Mouse (Mus musculus): Measurements from ENCODE around the gene Tjp2.
A peak's percentile ranks its signal among the peaks of the same experiment; 100 is the strongest.

Gene Tjp2

DNA sequence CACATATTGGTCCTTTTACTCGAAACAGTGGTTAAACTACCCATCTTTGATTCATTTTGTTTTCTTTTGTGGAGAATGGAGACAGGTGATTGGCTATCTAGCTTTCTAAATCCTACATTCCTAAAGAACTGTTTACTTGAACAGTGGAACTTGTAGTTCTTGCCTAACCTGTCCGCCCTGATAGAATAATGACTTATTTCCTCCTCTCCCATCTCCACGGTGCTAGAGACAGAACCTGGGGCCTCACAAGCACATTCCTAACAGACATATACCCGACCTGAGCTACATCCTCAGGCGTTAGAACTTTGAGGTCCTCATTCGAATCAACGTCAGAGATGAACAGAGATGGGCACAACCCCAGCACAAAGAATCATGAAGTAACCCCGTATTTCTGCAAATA, 44.4 kb downstream of the Tjp2 start:
- DNase-seq (ENCODE audit: extremely low spot score, low spot score) = no peak

DNA sequence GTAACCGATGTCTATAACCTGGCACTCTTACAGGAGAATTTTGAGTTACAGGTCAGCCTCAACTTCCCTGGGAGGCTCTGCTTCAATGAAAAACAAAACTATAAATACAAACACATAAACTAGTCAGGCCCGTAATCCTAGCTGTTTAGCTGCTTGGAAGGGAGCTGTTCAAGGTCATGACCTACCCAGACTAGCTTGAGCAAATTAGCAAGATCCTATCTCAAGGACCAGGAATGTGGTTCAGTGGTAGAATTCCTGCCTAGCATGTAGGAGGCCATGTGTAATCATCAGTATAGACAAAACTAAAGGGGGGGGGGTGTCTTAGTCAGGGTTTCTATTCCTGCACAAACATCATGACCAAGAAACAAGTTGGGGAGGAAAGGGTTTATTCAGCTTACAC, 46.7 kb downstream of the Tjp2 start:
- no peak for DNase-seq (ENCODE audit: extremely low spot score, low spot score)

DNA sequence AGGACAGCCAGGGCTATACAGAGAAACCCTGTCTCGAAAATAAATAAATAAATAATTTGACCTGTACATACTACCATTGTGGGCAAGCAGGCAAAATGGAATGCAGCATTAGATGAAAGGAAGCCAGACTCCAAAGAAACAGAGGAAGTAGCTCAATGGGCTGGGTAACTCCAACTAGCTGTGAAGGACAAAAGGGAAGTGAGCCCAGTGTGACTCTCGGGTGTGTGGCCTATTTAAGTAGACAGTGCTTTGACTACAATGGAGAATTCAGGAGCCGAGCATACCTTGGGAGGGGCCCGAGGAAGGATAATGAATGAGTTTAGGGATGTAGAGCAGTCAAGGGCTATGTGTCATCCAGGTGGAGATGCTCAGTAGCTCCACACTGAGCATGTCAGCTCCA, 48.1 kb downstream of the Tjp2 start:
- DNase-seq (ENCODE audit: extremely low spot score, low spot score) = no peak

DNA sequence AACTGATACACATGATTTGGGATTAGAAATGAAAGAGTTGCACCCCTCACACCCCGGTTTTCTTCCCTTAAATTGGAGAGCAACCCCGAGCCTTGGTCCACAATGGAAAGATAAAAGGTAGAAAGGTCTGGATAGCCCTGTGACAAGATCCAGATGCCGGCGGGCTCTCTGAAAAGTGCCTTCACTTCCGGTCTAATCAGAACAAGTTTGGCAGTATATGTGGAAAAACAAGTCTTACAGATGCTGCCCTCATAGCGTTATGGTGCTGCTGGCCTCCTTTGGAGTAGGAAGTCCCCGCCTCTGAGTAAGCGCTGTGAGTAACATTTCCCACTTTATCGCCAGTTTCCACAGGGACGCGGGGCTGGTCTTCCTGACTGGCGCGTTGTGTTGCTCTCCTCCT, 49.9 kb downstream of the Tjp2 start:
- peak; percentile 53 for DNase-seq (ENCODE audit: extremely low spot score, low spot score)

DNA sequence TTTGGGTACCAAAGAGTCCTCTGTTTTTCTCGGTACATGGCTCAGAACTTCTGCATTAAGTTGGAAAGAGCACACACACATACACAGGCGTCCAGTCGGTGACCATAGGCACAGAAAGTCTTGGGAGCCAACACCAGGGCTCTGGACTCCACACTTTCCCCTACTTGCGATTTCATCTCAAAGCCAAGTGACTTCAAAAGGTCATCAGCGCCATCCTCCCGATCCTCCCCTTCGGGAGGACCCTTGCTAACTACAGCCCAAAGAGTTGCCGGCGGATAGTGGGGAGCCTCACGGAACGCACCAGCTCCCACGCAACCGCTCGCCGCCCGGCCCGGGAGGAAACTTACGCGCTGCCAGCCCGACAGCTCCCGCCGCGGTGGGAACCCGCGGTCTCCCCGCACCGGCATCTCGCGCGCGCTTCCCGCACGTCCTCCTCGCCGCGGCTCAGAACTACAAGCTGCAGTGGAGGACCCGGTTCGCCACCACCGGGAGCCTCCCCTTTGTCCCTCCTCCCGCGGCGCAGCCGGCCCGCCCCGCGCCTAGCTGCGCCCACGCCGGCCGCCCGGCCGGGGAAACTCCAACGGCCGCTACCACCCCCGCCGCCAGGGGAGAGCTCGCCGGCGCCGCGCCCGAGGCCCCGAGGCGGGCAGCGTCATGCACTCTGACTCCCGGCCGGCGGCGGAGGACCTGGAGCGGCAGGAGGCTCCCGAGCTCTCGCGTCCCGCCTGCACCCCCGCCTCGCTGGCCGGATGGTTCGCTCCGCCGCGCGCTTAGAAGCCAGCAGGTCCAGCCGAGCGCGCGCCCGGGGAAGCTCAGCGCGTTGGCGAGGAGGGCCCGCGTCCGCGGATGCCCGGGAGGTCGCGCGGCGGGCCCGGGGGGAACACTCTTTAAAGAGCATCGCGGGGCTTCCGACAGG, 51.0 kb downstream of the Tjp2 start:
- DNase-seq (ENCODE audit: extremely low spot score, low spot score) = peak; percentile 93

GRCm38 (mm10) chr19:24173020-24173419, 51.8 kb downstream of the Tjp2 start:
- DNase-seq (ENCODE audit: extremely low spot score, low spot score) = peak; percentile 24

DNA sequence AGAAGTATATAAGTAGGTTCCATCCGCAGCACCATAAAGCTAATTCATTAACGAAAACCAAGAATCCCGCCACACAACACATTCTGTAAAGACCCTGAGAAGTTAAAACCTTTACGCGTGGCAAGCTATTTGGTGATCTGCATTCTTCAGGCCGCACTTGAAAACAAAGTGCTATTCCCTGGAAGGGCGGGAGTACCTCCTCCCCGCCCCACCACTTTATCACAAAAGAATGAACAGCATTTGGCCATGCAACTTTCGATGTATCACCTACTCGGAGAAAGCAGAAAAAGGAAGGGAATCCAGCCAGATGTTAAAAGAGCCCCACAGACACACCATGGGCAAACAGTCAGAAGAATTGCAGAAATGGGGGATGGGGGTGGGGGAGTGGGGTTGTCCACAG, 56.3 kb downstream of the Tjp2 start:
- DNase-seq (ENCODE audit: extremely low spot score, low spot score) = no peak

GRCm38 (mm10) chr19:24166516-24167091, 58.2 kb downstream of the Tjp2 start:
- DNase-seq (ENCODE audit: extremely low spot score, low spot score) = no peak

- peak; percentile 31 for DNase-seq (ENCODE audit: extremely low spot score, low spot score)
These were observed 60.9 kb downstream of the Tjp2 start for GRCm38 (mm10) chr19:24163974-24164373.

- DNase-seq (ENCODE audit: extremely low spot score, low spot score) = peak; percentile 46
These were observed 64.4 kb downstream of the Tjp2 start for GRCm38 (mm10) chr19:24160460-24160859.

- DNase-seq (ENCODE audit: extremely low spot score, low spot score) = peak; percentile 46
These were observed 65.1 kb downstream of the Tjp2 start for GRCm38 (mm10) chr19:24159751-24160150.

DNA sequence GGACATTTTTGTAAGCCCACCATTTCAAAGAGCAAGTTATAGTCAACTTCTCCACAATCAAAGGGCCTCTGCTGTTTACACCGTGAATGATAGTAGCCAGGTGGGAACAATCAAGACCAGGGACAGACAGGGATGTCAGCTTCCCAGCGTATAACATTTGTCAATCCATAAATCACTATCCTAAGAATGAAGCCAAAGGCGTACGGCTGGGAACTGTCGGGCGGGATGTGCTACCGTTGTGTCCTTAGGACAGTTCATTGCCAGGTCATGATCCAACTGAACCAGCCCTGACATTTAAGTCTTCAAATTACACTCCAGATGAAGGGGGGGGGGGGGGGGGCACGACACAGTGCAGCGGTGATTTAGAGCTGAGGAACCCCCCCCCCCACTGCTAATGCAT, 65.5 kb downstream of the Tjp2 start:
- no peak for DNase-seq (ENCODE audit: extremely low spot score, low spot score)

GRCm38 (mm10) chr19:24156067-24156455, 68.8 kb downstream of the Tjp2 start:
- no peak for DNase-seq (ENCODE audit: extremely low spot score, low spot score)

DNA sequence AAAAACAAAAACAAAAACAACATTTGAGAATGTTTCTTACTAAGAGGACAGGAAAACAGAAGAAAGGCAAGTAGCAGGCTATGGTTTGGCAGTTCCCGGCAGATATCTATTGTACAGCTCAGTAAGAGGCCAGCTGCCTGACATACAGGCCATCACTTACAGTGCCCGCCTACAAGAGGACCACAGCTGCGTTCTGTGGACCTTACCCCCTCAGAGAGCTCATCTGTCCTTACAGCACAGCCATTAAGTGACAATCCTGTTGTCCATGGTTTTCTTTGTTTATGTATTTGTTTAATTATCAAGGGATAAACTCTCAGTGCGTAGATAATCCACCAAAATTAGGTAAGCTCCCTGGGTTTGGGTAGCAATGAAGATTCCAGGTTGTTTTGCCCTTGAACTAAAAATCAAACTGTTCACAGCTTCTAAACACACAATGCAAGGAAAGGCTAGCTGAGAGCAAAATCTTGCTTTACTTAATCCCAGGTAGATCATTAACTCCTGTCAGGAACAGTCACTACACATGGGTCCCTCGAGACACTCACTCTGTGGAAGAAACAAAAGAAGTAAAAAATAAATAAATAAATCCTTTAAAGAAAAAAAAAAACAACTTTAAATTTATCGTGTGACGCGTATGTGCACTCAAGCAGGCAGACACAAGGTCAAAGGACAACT, 69.3 kb downstream of the Tjp2 start:
- no peak for DNase-seq (ENCODE audit: extremely low spot score, low spot score)

- no peak for DNase-seq (ENCODE audit: extremely low spot score, low spot score)
These were observed 71.4 kb downstream of the Tjp2 start for GRCm38 (mm10) chr19:24153266-24154023.

GRCm38 (mm10) chr19:24144009-24144408, 80.8 kb downstream of the Tjp2 start:
- DNase-seq (ENCODE audit: extremely low spot score, low spot score) = no peak

- DNase-seq (ENCODE audit: extremely low spot score, low spot score) = no peak
These were observed 82.2 kb downstream of the Tjp2 start for GRCm38 (mm10) chr19:24142621-24143061.

GRCm38 (mm10) chr19:24140298-24140697, 84.5 kb downstream of the Tjp2 start:
- no peak for DNase-seq (ENCODE audit: extremely low spot score, low spot score)

DNA sequence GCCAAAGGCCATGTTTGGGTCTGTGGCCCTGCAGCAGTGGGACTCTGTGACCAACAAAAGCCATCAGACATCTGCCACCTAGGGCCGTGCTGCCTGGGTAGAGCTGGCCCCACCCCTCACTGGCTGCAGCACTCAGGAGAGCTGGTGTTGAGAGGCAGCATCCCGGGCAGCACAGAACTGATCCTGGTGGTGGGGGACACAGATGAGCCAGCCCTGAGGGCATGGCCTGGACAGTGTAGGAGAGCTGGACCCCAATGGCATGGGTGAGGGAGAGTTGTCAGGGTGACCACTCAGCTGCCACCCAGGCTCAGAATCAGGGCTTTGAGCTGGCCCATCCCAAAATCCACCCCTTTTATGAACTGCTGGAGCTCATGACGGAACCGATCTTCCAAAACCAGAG, 87.4 kb downstream of the Tjp2 start:
- DNase-seq (ENCODE audit: extremely low spot score, low spot score) = no peak

GRCm38 (mm10) chr19:24134991-24135390, 89.8 kb downstream of the Tjp2 start:
- peak; percentile 43 for DNase-seq (ENCODE audit: extremely low spot score, low spot score)

DNA sequence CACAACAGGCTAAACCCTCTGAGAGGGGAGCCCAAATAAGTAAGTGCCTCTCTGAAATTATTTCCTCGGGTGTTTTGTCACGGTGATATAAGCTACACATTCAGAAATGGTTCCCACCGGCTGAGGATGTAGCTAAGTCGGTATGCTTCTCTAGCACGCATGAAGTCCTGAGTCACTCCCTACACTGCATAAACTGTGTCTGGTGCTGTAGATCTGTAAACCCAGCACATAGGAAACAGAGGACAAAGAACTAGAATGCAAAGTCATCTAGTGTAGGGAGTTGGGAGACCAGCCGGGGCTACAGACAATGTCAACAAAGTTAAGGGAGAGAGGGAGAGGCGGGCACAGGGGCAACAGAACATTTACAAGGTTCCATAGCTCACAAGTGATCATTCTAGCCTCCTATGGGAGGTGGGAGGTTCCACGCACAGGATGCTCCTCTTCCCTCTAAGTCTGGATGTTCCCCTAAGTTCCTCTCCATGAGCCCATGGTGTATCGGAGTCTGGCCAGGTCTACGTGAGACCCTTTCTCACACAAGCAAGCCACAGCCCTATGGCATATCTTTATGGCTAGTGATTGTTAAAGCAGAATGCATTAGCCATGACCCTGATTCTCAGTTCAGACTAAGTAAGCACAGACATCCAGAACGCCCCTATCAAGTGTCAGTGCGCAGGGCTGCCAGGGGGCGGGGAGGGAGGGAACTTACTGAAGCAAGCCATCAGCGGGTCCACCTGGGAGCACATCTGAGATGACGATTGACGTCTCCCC, 90.5 kb downstream of the Tjp2 start:
- DNase-seq (ENCODE audit: extremely low spot score, low spot score) = peak; percentile 34

Data from neural tube, embryonic 10.5 days (tissue).